Mouse (Mus musculus) left cerebral cortex, postnatal 14 days (tissue): ENCODE results near the gene Zc3h12c. TPM values are rescaled to one million over a fixed set of nuclear protein-coding genes. Genes with fewer than 3 reads are reported as not detected.
A peak's percentile ranks its signal among the peaks of the same experiment; 100 is the strongest.

Source experiments
- DNase-seq, 2 experiments: peaks; one replicate each; pipeline ENCODE4 v3.0.0; 2021 to 2022; ENCODE audit warnings: low spot score in 2 of 2, mixed read lengths in 1 of 2
- intact Hi-C: fragments of 180-260 bp; cut with DNase I; formaldehyde crosslinking; loops from one replicate; pipeline ENCODE4 v1.15.1; 2025
- long read RNA-seq, 2 experiments: library from polyadenylated mRNA; stranded (forward); transcript quantifications; one replicate each; pipeline ENCODE4 v2.0.0; 2021
- total RNA-seq, 2 experiments: library from RNA; stranded (reverse); gene quantifications; 2 replicates each; pipeline ENCODE4 v1.2.3; 2021

Zc3h12c gene
- 10 to 100 TPM; 10.7 to 10.9 TPM for total RNA-seq
- long read RNA-seq, experiment 1 = 0 reads
- long read RNA-seq, experiment 2, partial matches to known transcripts = 0 of 2 reads
- long read RNA-seq, experiment 2, other reads (novel, unspliced or antisense) = 2 of 2 reads

DNA sequence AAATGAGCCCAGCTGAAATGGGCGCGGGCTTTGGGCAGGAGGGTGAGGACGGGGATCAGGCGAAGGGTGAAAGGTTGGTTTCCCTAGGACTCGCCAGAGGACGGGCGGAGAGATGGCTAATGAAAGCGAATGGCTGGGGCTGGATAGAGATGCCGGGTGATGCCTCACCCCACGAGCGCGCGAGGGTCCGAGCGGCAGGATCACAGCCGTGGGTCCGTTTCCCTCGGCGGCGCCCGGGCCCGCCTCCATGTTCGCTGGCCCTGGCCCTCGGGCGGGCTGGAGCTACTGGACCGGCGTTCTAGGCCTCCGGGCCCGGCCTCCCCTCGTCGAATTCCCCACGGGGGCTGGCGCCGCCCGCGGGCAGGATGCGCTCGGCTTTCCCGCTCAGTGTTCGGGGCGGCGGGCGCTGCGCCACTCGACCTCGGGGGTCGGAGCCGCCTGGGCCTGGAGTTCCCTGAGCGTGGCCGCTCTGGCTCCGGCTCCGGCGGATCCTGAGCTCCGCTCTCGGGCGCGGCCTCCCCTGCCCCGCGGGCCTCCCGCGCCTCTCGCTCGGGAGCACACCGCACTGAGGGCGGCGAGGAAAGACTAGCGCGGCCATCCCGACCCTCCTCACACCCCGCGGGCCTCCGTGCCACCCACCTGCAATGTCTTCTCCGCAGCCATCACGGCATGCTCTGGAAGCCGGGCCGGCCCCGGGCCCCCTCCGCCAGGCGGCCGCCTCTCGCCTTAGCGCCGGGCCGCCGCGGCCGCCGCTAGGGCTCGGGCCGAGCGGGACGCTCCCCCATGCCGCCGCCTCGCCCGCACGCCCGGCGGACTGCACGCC lies at the start of gene Zc3h12c:
Gene Zc3h12c, minus strand, starts transcription at position 710 of the 823 bp plus-strand sequence.
- peak; percentile 25 to 50 for DNase-seq
- intact Hi-C loops = loop anchor here (5.0 kb wide), 2 partner anchors 104 to 191 kb away; no protein-coding TSS in a partner anchor

- no peak for DNase-seq
- intact Hi-C loops = no loop called here
These were observed 49.3 kb upstream of the Zc3h12c start for GRCm38 (mm10) chr9:52217636-52218035.

- DNase-seq = no peak
These were observed 46.9 kb upstream of the Zc3h12c start for GRCm38 (mm10) chr9:52215291-52215690.

GRCm38 (mm10) chr9:52212416-52212815 lies 44.0 kb upstream of the Zc3h12c start:
- intact Hi-C loops = no loop called here

More at GRCm38 (mm10) chr9:52215291-52215690, 46.9 kb upstream of the Zc3h12c start:
- intact Hi-C loops = no loop called here

GRCm38 (mm10) chr9:52208510-52209030 lies 40.2 kb upstream of the Zc3h12c start:
- DNase-seq = no peak
- intact Hi-C loops = no loop called here

More at GRCm38 (mm10) chr9:52212416-52212815, 44.0 kb upstream of the Zc3h12c start:
- no peak for DNase-seq

- peak; percentile 52 to 57 for DNase-seq
- intact Hi-C loops = no loop called here
These were observed 34.8 kb upstream of the Zc3h12c start for GRCm38 (mm10) chr9:52203189-52203588.

DNA sequence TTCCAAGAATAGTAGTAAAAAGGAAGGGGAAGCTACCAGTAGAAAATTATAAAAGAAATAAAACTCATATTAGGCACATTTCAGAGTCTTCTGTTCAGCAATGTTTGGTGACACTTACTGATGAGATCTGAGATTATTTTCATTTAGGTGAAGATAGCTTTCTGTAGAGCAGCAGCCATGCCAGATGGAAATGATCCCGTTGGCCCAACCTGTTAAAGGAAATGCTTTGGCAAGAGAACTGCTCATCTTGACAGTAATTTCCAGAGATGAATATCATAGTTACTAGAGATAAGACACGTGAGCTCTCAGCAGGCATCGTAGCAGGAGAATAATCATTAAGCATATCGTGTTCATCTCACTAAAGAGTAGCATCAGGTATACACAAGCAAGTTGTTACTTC lies 31.9 kb upstream of the Zc3h12c start:
- intact Hi-C loops = no loop called here
- no peak for DNase-seq

- no peak for DNase-seq
- intact Hi-C loops = no loop called here
These were observed 27.5 kb upstream of the Zc3h12c start for GRCm38 (mm10) chr9:52195853-52196252.

GRCm38 (mm10) chr9:52193851-52194250 lies 25.5 kb upstream of the Zc3h12c start:
- DNase-seq = no peak
- intact Hi-C loops = no loop called here

- intact Hi-C loops = no loop called here
- DNase-seq = no peak
These were observed 22.5 kb upstream of the Zc3h12c start for GRCm38 (mm10) chr9:52190907-52191306.

DNA sequence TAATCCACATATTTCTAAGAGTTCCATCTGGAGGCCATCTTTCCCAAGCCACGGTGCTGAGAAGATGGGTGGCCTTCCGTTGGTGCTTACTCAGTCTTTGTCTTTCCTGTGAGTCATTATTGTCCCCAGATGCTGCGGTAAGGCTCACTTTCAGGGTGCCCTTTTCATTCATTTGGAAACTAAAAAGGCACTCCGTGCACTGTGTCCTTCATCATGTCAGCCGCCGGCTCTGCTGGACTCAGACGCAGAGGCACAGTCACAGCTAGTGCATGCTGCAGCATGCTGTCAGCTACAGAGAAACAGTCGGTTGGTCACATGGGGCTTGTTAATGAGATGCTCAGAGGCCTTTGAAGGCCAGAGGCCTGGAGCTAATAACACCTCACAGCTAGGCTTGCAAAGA lies 19.7 kb upstream of the Zc3h12c start:
- DNase-seq = no peak
- intact Hi-C loops = no loop called here

- DNase-seq = no peak
- intact Hi-C loops = no loop called here
These were observed 18.0 kb upstream of the Zc3h12c start for GRCm38 (mm10) chr9:52186296-52186941.

GRCm38 (mm10) chr9:52181419-52181818 lies 13.0 kb upstream of the Zc3h12c start:
- intact Hi-C loops = no loop called here

DNA sequence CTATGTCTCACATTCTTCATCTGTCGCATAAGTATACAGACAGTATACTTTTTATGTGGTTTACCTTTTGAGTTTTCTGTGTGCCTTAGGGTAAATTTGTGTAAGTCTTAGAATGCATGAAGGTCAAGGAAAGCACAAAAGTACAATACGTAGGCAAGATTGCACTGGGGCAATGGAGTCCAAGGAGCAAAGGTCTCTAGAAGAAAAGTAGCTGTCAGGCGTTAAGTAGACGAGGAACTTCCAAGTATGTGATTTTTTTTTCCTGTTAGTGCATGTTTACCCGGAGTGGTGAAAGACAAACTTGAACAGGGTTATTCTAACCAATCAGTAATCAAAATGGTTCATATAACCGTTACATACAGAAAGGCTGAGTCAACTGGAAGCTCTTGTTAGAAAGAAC lies 12.5 kb upstream of the Zc3h12c start:
- DNase-seq = no peak
- intact Hi-C loops = no loop called here

More at GRCm38 (mm10) chr9:52181419-52181818, 13.0 kb upstream of the Zc3h12c start:
- no peak for DNase-seq

DNA sequence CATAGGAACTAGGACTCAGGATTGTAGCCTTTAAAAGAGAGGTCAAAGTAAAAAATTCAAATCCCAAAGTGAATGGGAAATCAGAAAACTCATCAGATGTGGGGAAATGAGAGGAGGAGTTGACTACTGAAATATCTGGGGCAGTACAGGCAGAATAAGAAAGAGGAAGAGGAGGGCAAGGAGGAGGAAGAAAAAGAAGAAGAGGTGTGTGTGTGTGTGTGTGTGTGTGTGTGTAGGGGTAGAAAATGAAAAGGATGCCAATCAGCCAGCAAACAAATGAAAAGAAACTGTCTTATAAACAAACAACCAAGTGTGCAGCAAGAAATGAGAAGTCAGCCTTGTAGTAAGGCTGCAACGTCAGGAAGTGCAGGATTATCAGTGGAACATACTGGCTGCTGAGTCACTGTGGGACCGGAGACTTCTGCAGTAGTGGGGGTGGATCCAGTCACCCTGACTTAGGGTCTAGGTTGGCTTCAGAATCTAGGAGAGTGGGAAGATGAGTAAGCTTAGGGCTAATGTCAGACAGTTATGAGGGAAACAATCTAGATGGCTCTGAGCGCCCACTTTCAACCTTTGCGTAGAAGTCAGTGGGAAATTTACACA lies 7.0 kb upstream of the Zc3h12c start:
- intact Hi-C loops = no loop called here
- DNase-seq = no peak

DNA sequence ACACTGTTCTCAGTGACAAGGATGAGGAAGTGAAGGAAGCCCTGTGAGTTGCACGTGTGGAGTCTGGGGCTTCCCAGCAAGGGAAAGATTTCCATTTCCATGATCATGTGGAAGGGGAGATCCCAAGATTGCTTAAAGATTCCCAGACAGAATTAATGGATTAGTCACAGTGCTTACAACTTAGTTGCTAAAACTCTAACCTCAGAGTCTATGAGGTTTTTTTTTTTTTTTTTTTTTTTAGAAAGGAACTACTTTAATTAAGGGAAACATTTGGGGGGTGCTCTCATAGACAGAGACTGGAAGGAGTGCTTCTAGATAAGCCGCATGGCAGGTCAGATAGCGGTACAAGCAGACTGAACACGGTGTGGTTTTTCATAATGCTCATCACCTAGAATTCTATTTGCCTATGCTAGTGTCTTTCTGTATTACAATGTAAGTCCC lies 6.3 kb upstream of the Zc3h12c start:
- intact Hi-C loops = no loop called here
- DNase-seq = no peak

GRCm38 (mm10) chr9:52173937-52174336 lies 5.6 kb upstream of the Zc3h12c start:
- intact Hi-C loops = no loop called here

DNA sequence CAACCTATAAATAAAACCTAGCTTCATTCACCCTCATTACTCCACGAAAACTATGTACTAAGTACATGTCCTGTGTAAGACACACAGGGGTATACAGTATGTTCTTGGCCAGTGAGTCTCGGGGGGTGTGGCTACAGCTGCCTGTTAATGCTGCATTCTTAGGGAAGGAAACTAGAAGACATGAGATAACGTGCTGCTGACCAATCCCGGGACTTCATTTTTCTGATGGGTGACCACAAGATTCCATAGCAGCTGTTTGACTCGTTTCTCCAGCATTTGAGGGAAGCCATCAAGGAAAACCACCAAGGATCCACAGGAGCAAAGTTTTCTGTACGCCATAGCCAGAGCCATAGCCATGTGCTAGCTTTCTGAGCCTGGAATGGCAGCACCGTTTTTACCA lies 4.2 kb upstream of the Zc3h12c start:
- intact Hi-C loops = no loop called here
- DNase-seq = no peak

More at GRCm38 (mm10) chr9:52173937-52174336, 5.6 kb upstream of the Zc3h12c start:
- no peak for DNase-seq

GRCm38 (mm10) chr9:52170671-52171070 lies 2.3 kb upstream of the Zc3h12c start:
- intact Hi-C loops = no loop called here
- DNase-seq = no peak

DNA sequence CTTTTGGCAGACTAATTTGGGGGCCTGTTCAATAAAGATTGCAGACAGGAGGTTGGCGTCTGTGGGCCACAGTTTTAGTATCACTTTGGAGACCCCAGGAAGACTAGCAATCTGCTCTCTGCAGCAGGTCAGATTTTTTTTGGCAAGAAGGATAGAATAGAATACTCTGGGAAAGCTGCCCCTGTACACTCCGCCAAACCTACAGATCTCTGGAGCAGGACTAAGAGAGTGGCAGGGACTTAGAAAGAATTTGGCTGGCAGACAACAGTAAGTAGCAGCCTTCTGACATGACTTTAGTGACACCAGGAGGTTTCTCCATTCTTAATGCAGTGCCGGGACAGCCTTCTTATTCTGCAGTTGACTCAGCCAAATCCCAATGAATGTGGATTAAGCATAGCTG lies 1.8 kb upstream of the Zc3h12c start:
- DNase-seq = no peak
- intact Hi-C loops = no loop called here
